In genomic region chr4:55176026-55176425, GRCm38 (mm10) we compare ENCODE assay signal across 16 mouse cellular contexts.
A peak's percentile ranks its signal among the peaks of the same experiment; 100 is the strongest.
DNase-seq lines count a peak whose midpoint lies in the region; ATAC-seq lines count a peak whose summit lies in the region.
"Had no signal": no experiment of that assay in that cellular context is flagged by ENCODE, and none has a peak within 500 bp of the region (broad histone marks: within the 10 kb centered on the region; RNA-seq: fewer than 3 reads in every experiment).

No protein-coding gene starts in this region.

- H3K27ac ChIP-seq in midbrain, embryonic 11.5 days (ENCODE audit: low read depth, low read length), result no peak overlapping the region
- H3K27ac ChIP-seq in midbrain, embryonic 15.5 days, result no peak overlapping the region
- H3K27ac ChIP-seq: embryonic facial prominence, embryonic 10.5 days; embryonic facial prominence, embryonic 12.5 days; forebrain, embryonic 13.5 days; forebrain, embryonic 15.5 days had no signal

- WGBS in midbrain, embryonic 11.5 days, result 67% methylated on average over 3 of the region's 3 CpGs
- WGBS in midbrain, embryonic 15.5 days, result 62% methylated on average over 3 of the region's 3 CpGs

- no peaks in the 10 kb centered on the region for H3K36me3 ChIP-seq in midbrain, embryonic 11.5 days (ENCODE audit: control insufficient read depth, insufficient read depth, low read length)
- H3K36me3 ChIP-seq in midbrain, embryonic 15.5 days (replicated peaks), result no peaks in the 10 kb centered on the region
- H3K36me3 ChIP-seq: embryonic facial prominence, embryonic 10.5 days; embryonic facial prominence, embryonic 12.5 days; forebrain, embryonic 15.5 days had no signal

- no peak for ATAC-seq in midbrain, embryonic 11.5 days (ENCODE audit: low FRiP score)
- ATAC-seq in midbrain, embryonic 15.5 days (replicated peaks), result no peak
- ATAC-seq: forebrain, embryonic 13.5 days; forebrain, embryonic 15.5 days; forebrain, postnatal 0 days had no signal

- no peak overlapping the region for H3K9ac ChIP-seq in midbrain, embryonic 11.5 days (ENCODE audit: low read length)
- no peak overlapping the region for H3K9ac ChIP-seq in midbrain, embryonic 15.5 days
- H3K9ac ChIP-seq: embryonic facial prominence, embryonic 12.5 days; forebrain, embryonic 13.5 days; forebrain, embryonic 15.5 days; forebrain, postnatal 0 days had no signal

- H3K4me1 ChIP-seq in midbrain, embryonic 11.5 days (ENCODE audit: control insufficient read depth, insufficient read depth, low read length), result no peaks in the 10 kb centered on the region
- no peaks in the 10 kb centered on the region for H3K4me1 ChIP-seq in midbrain, embryonic 15.5 days
- H3K4me1 ChIP-seq: embryonic facial prominence, embryonic 12.5 days; forebrain, embryonic 13.5 days; forebrain, embryonic 15.5 days had no signal

- no peaks in the 10 kb centered on the region for H3K9me3 ChIP-seq in midbrain, embryonic 11.5 days (ENCODE audit: control insufficient read depth, low read length)
- no peaks in the 10 kb centered on the region for H3K9me3 ChIP-seq in midbrain, embryonic 15.5 days
- H3K9me3 ChIP-seq: embryonic facial prominence, embryonic 10.5 days; embryonic facial prominence, embryonic 12.5 days; forebrain, embryonic 13.5 days; forebrain, embryonic 15.5 days had no signal

- no peak overlapping the region for H3K4me3 ChIP-seq in midbrain, embryonic 11.5 days (ENCODE audit: low read depth, low read length)
- no peak overlapping the region for H3K4me3 ChIP-seq in midbrain, embryonic 15.5 days
- H3K4me3 ChIP-seq: embryonic facial prominence, embryonic 10.5 days; embryonic facial prominence, embryonic 12.5 days; forebrain, embryonic 13.5 days; forebrain, embryonic 15.5 days had no signal

- DNase-seq in adrenal gland, postnatal 14 days, result peak; percentile 17
- DNase-seq in adrenal gland, postnatal 36 days, result no peak
- peak; percentile 37 for DNase-seq in midbrain, embryonic 11.5 days (ENCODE audit: low spot score, missing footprints)
- no peak for DNase-seq in left cerebral cortex, postnatal 4 days
- DNase-seq: adrenal gland, postnatal 10 days; cerebellum, adult 11-12 months; cerebellum, adult 2 months; cerebellum, adult 9-10 months; cerebellum, postnatal 10 days; cerebellum, postnatal 25 days; forebrain, postnatal 0 days had no signal

- no peak overlapping the region for H3K4me2 ChIP-seq in midbrain, embryonic 11.5 days
- no peak overlapping the region for H3K4me2 ChIP-seq in midbrain, embryonic 15.5 days
- H3K4me2 ChIP-seq: embryonic facial prominence, embryonic 12.5 days; forebrain, embryonic 13.5 days; forebrain, embryonic 15.5 days had no signal

- H3K27me3 ChIP-seq in midbrain, embryonic 11.5 days (ENCODE audit: control insufficient read depth, insufficient read depth, low read length), result no peaks in the 10 kb centered on the region
- H3K27me3 ChIP-seq in midbrain, embryonic 15.5 days (replicated peaks), result no peaks in the 10 kb centered on the region
- H3K27me3 ChIP-seq: embryonic facial prominence, embryonic 12.5 days; forebrain, embryonic 13.5 days; forebrain, embryonic 15.5 days had no signal

- intact Hi-C loops in left cerebral cortex, postnatal 4 days (cut with DNase I), result no loop called here

Comparison
In these comparisons a context has a peak if more than half of its experiments do, and no peak if none do; other contexts are left out.
1. DNase-seq: peak in adrenal gland, postnatal 14 days (single experiment) and midbrain, embryonic 11.5 days (single experiment); none in adrenal gland, postnatal 36 days (0 of 2) and left cerebral cortex, postnatal 4 days (single experiment).